Mouse (Mus musculus) layer of hippocampus, postnatal 25 days (tissue): ENCODE data around the gene Gimap7. TPM values are rescaled to one million over a fixed set of nuclear protein-coding genes. Genes with fewer than 3 reads are reported as not detected.

Experiments used
- total RNA-seq, 2 experiments: library from RNA; stranded (reverse); gene quantifications; 2 replicates each; pipeline ENCODE4 v1.2.3; 2021

Gimap7 gene
- total RNA-seq, 2 experiments from 2014 or later, result not detected

Other genes starting within 250 kb of the Gimap7 start
- 100 to 1,000 TPM; 454 to 498 TPM for gene Atp6v0e2, start 181.0 kb upstream of the Gimap7 start, total RNA-seq
- gene Lrrc61, start 163.8 kb upstream of the Gimap7 start, total RNA-seq, result 10 to 100 TPM; 34.8 to 39.0 TPM
- 10 to 100 TPM; 15.1 to 16.5 TPM for gene Rarres2, start 145.8 kb upstream of the Gimap7 start, total RNA-seq
- gene Gm45021, start 129.0 kb upstream of the Gimap7 start, total RNA-seq, result not detected
- 10 to 100 TPM; 40.4 to 46.9 TPM for gene Repin1, start 124.7 kb upstream of the Gimap7 start, total RNA-seq
- not detected for gene Gm44965, start 124.7 kb upstream of the Gimap7 start, total RNA-seq
- gene Zfp775, start 116.6 kb upstream of the Gimap7 start, total RNA-seq, result 1 to 10 TPM; 7.4 to 7.6 TPM
- gene AI854703, start 91.9 kb upstream of the Gimap7 start, total RNA-seq, result 10 to 100 TPM; 12.7 to 14.4 TPM
- gene Gimap8, start 71.4 kb upstream of the Gimap7 start, total RNA-seq, result under 1 TPM; 0.64 to 0.66 TPM
- under 1 TPM in 1 of 2 experiments, not detected in 1; 0.64 TPM for gene Gimap9, start 42.5 kb upstream of the Gimap7 start, total RNA-seq
- not detected for gene Gimap4, start 34.1 kb upstream of the Gimap7 start, total RNA-seq
- 1 to 10 TPM; 4.9 to 5.2 TPM for gene Gimap6, start 10.4 kb upstream of the Gimap7 start, total RNA-seq
- gene Gm28053, start within 50 bp of the Gimap7 start, total RNA-seq, result 1 to 10 TPM in 1 of 2 experiments, not detected in 1; 1.1 TPM
- gene Gimap1, start 20.4 kb downstream of the Gimap7 start, total RNA-seq, result 1 to 10 TPM; 2.0 to 2.6 TPM
- 1 to 10 TPM in 1 of 2 experiments, under 1 TPM in 1; 0.71 to 1.0 TPM for gene Gimap5, start 27.6 kb downstream of the Gimap7 start, total RNA-seq
- gene Gimap3, start 52.2 kb downstream of the Gimap7 start, total RNA-seq, result not detected
- gene Tmem176a, start 122.3 kb downstream of the Gimap7 start, total RNA-seq, result 10 to 100 TPM; 22.8 to 26.9 TPM
- gene Tmem176b, start 122.9 kb downstream of the Gimap7 start, total RNA-seq, result 10 to 100 TPM; 54.9 to 64.9 TPM
- gene Aoc1, start 154.3 kb downstream of the Gimap7 start, total RNA-seq, result not detected
- gene 1600015I10Rik, start 211.3 kb downstream of the Gimap7 start, total RNA-seq, result not detected